Mouse (Mus musculus): ENCODE results near the gene Zfp420. TPM values are rescaled to one million over a fixed set of nuclear protein-coding genes. Genes with fewer than 3 reads are reported as not detected.

Zfp420 gene
- polyA plus RNA-seq (2015; fragmentation: Nextera tagmentation; extraction: Ambion mirVana), result 3.3 and 4.0 TPM in 2 replicates

- H3K9me3 ChIP-seq (ENCODE audit: low read length), result no peaks in the 10 kb centered on the region
- DNase-seq (ENCODE audit: low spot score), result peak; percentile 94
- TF ChIP-seq EP300 (IDR thresholded peaks at IDR 0.05) (no peak), CTCF (IDR thresholded peaks at IDR 0.05) (peak; percentile 45)
- WGBS, result 4% methylated on average over 32 of the region's 32 CpGs
- ATAC-seq, result peak; percentile 100
- H3K9ac ChIP-seq (replicated peaks; ENCODE audit: low read depth), result no peak within 1 kb of the TSS
- no peak within 1 kb of the TSS for H3K27ac ChIP-seq (ENCODE audit: low read length)
- H3K36me3 ChIP-seq (ENCODE audit: insufficient read depth, low read length), result no peaks in the 10 kb centered on the region
- peaks cover 8% of the 10 kb centered on the region; the same call in 1 of the 2 replicates for H3K4me1 ChIP-seq (ENCODE audit: insufficient read depth, low read depth, low read length)
- H3K27me3 ChIP-seq (replicated peaks; ENCODE audit: insufficient read depth, low read length), result no peaks in the 10 kb centered on the region
- H3K4me2 ChIP-seq (replicated peaks; ENCODE audit: low read depth, low read length), result peak within 1 kb of the TSS; percentile 82
- H3K4me3 ChIP-seq (ENCODE audit: low read depth, low read length), result peak within 1 kb of the TSS; percentile 54
Measured at GRCm38 (mm10) chr7:29859532-29860517, at the start of gene Zfp420. Gene Zfp420, plus strand, starts transcription at chr7:29859979.

- H3K27ac ChIP-seq (ENCODE audit: low read length), result no peak overlapping the region
- no peak overlapping the region for H3K4me3 ChIP-seq (ENCODE audit: low read depth, low read length)
- H3K27me3 ChIP-seq (replicated peaks; ENCODE audit: insufficient read depth, low read length), result no peaks in the 10 kb centered on the region
- H3K4me1 ChIP-seq (ENCODE audit: insufficient read depth, low read depth, low read length), result peaks cover 16% of the 10 kb centered on the region; the same call in 1 of the 2 replicates
- no peak for TF ChIP-seq EP300 (IDR thresholded peaks at IDR 0.05)
- TF ChIP-seq CTCF (IDR thresholded peaks at IDR 0.05), result no peak
- WGBS, result 89% methylated on average over 1 of the region's 1 CpGs
- no peak overlapping the region for H3K9ac ChIP-seq (replicated peaks; ENCODE audit: low read depth)
- no peak overlapping the region for H3K4me2 ChIP-seq (replicated peaks; ENCODE audit: low read depth, low read length)
- DNase-seq (ENCODE audit: low spot score), result no peak
- H3K9me3 ChIP-seq (ENCODE audit: low read length), result no peaks in the 10 kb centered on the region
- no peaks in the 10 kb centered on the region for H3K36me3 ChIP-seq (ENCODE audit: insufficient read depth, low read length)
- ATAC-seq, result no peak
Measured at GRCm38 (mm10) chr7:29812244-29812643, 47.5 kb upstream of the Zfp420 start.

GRCm38 (mm10) chr7:29814381-29814780 lies 45.4 kb upstream of the Zfp420 start:
- WGBS, result 91% methylated on average over 2 of the region's 2 CpGs
- H3K27ac ChIP-seq (ENCODE audit: low read length), result no peak overlapping the region
- TF ChIP-seq EP300 (IDR thresholded peaks at IDR 0.05) (no peak), CTCF (IDR thresholded peaks at IDR 0.05) (no peak)
- no peaks in the 10 kb centered on the region for H3K36me3 ChIP-seq (ENCODE audit: insufficient read depth, low read length)
- peaks cover 16% of the 10 kb centered on the region; the same call in 1 of the 2 replicates for H3K4me1 ChIP-seq (ENCODE audit: insufficient read depth, low read depth, low read length)
- no peak overlapping the region for H3K4me2 ChIP-seq (replicated peaks; ENCODE audit: low read depth, low read length)
- H3K9me3 ChIP-seq (ENCODE audit: low read length), result no peaks in the 10 kb centered on the region
- DNase-seq (ENCODE audit: low spot score), result no peak
- H3K9ac ChIP-seq (replicated peaks; ENCODE audit: low read depth), result no peak overlapping the region
- ATAC-seq, result no peak
- no peaks in the 10 kb centered on the region for H3K27me3 ChIP-seq (replicated peaks; ENCODE audit: insufficient read depth, low read length)
- no peak overlapping the region for H3K4me3 ChIP-seq (ENCODE audit: low read depth, low read length)

- Histone ChIP-seq H3K4me2 (replicated peaks; ENCODE audit: low read depth, low read length) (peak overlapping the region; percentile 82), H3K27ac (ENCODE audit: low read length) (peak overlapping the region; percentile 40; the same call in 1 of the 2 replicates), H3K4me3 (ENCODE audit: low read depth, low read length) (peak overlapping the region; percentile 58), H3K27me3 (replicated peaks; ENCODE audit: insufficient read depth, low read length) (no peaks in the 10 kb centered on the region), H3K9ac (replicated peaks; ENCODE audit: low read depth) (peak overlapping the region; percentile 55), H3K36me3 (ENCODE audit: insufficient read depth, low read length) (no peaks in the 10 kb centered on the region), H3K4me1 (ENCODE audit: insufficient read depth, low read depth, low read length) (peaks cover 16% of the 10 kb centered on the region; the same call in 1 of the 2 replicates), H3K9me3 (ENCODE audit: low read length) (no peaks in the 10 kb centered on the region)
- DNase-seq (ENCODE audit: low spot score) (peak; percentile 13), ATAC-seq (peak; percentile 9)
- WGBS, result 3% methylated on average over 12 of the region's 12 CpGs
- TF ChIP-seq CTCF (IDR thresholded peaks at IDR 0.05) (no peak), EP300 (IDR thresholded peaks at IDR 0.05) (no peak)
Measured at GRCm38 (mm10) chr7:29815061-29815784, 44.6 kb upstream of the Zfp420 start.

GRCm38 (mm10) chr7:29815910-29816429 lies 43.8 kb upstream of the Zfp420 start, which contains the start of gene Zfp790:
Gene Zfp790, plus strand, starts transcription at chr7:29816114.
- DNase-seq (ENCODE audit: low spot score) (peak; percentile 99), ATAC-seq (peak; percentile 96)
- under 1% methylated on average over 26 of the region's 26 CpGs for WGBS
- Histone ChIP-seq H3K4me1 (ENCODE audit: insufficient read depth, low read depth, low read length) (peaks cover 16% of the 10 kb centered on the region; the same call in 1 of the 2 replicates), H3K4me2 (replicated peaks; ENCODE audit: low read depth, low read length) (peak within 1 kb of the TSS; percentile 82), H3K36me3 (ENCODE audit: insufficient read depth, low read length) (no peaks in the 10 kb centered on the region), H3K27ac (ENCODE audit: low read length) (peak within 1 kb of the TSS; percentile 88), H3K4me3 (ENCODE audit: low read depth, low read length) (peak within 1 kb of the TSS; percentile 58), H3K27me3 (replicated peaks; ENCODE audit: insufficient read depth, low read length) (no peaks in the 10 kb centered on the region), H3K9ac (replicated peaks; ENCODE audit: low read depth) (peak within 1 kb of the TSS; percentile 60), H3K9me3 (ENCODE audit: low read length) (no peaks in the 10 kb centered on the region)
- no peak for TF ChIP-seq CTCF (IDR thresholded peaks at IDR 0.05)
- TF ChIP-seq EP300 (IDR thresholded peaks at IDR 0.05), result no peak
